Mouse (Mus musculus) spleen, adult 2 months (tissue): ENCODE measurements around the gene Nptx1.

Experiments
- CTCF ChIP-seq: fragments of 200-500 bp; IDR thresholded peaks from 2 replicates; pipeline ENCODE4 v1.5.1; 2011; ENCODE audit warnings: mild to moderate bottlenecking, inconsistent platforms; ENCODE audit not compliant: insufficient read depth, insufficient read length, insufficient replicate concordance; ENCODE audit errors: extremely low read depth
- POLR2A ChIP-seq: fragments of 200-500 bp; IDR thresholded peaks from 2 replicates; pipeline ENCODE4 v1.6.1; 2011; ENCODE audit warnings: low read depth, low read length, inconsistent platforms

- no peak for TF ChIP-seq CTCF
- TF ChIP-seq POLR2A, result no peak
These were observed 13.8 kb downstream of the Nptx1 start for GRCm38 (mm10) chr11:119533745-119534144.
